Mouse (Mus musculus): ENCODE data around the gene Otop3. TPM values are rescaled to one million over a fixed set of nuclear protein-coding genes. Genes with fewer than 3 reads are reported as not detected.

Otop3 gene
- total RNA-seq, 2 experiments from 2014 or later: not detected

GRCm38 (mm10) chr11:115297214-115297826 is 37.2 kb upstream of the Otop3 start, which contains the start of gene Fads6:
Fads6 (minus strand) TSS chr11:115297663.
- H3K4me3 ChIP-seq: peak within 1 kb of the TSS; percentile 78
- intact Hi-C loops (cut with DNase I): no loop called here
- peak; percentile 54 for TF ChIP-seq CTCF (IDR thresholded peaks at IDR 0.05)
- peak; percentile 78 for DNase-seq
- peak within 1 kb of the TSS; percentile 79 for H3K27ac ChIP-seq

- Histone ChIP-seq H3K27ac (no peak overlapping the region), H3K4me3 (no peak overlapping the region)
- TF ChIP-seq CTCF (IDR thresholded peaks at IDR 0.05): no peak
- intact Hi-C loops (cut with DNase I): no loop called here
- DNase-seq: no peak
Observed at GRCm38 (mm10) chr11:115298160-115298559, 36.4 kb upstream of the Otop3 start.

- Histone ChIP-seq H3K27ac (no peak overlapping the region), H3K4me3 (no peak overlapping the region)
- intact Hi-C loops (cut with DNase I): no loop called here
- no peak for TF ChIP-seq CTCF (IDR thresholded peaks at IDR 0.05)
- no peak for DNase-seq
Observed at GRCm38 (mm10) chr11:115300745-115301144, 33.8 kb upstream of the Otop3 start.

- intact Hi-C loops (cut with DNase I): no loop called here
- DNase-seq: no peak
- no peak for TF ChIP-seq CTCF (IDR thresholded peaks at IDR 0.05)
- Histone ChIP-seq H3K4me3 (no peak overlapping the region), H3K27ac (no peak overlapping the region)
Observed at GRCm38 (mm10) chr11:115301351-115301750, 33.2 kb upstream of the Otop3 start.

GRCm38 (mm10) chr11:115303167-115303566 is 31.4 kb upstream of the Otop3 start:
- no peak for TF ChIP-seq CTCF (IDR thresholded peaks at IDR 0.05)
- intact Hi-C loops (cut with DNase I): no loop called here

GRCm38 (mm10) chr11:115306863-115307262 is 27.7 kb upstream of the Otop3 start, which contains the start of gene Otop2:
Otop2 (plus strand) TSS chr11:115307163.
- intact Hi-C loops (cut with DNase I): no loop called here
- H3K4me3 ChIP-seq: no peak within 1 kb of the TSS
- no peak within 1 kb of the TSS for H3K27ac ChIP-seq
- DNase-seq: peak; percentile 13
- no peak for TF ChIP-seq CTCF (IDR thresholded peaks at IDR 0.05)

More at GRCm38 (mm10) chr11:115303167-115303566, 31.4 kb upstream of the Otop3 start:
- DNase-seq: no peak
- Histone ChIP-seq H3K27ac (no peak overlapping the region), H3K4me3 (no peak overlapping the region)

GRCm38 (mm10) chr11:115308781-115309180 is 25.8 kb upstream of the Otop3 start:
- H3K4me3 ChIP-seq: no peak overlapping the region
- DNase-seq: no peak
- intact Hi-C loops (cut with DNase I): no loop called here
- no peak overlapping the region for H3K27ac ChIP-seq
- TF ChIP-seq CTCF (IDR thresholded peaks at IDR 0.05): no peak

GRCm38 (mm10) chr11:115314249-115314648 is 20.3 kb upstream of the Otop3 start:
- TF ChIP-seq CTCF (IDR thresholded peaks at IDR 0.05): peak; percentile 37; the same call in 1 of the 2 replicates
- H3K27ac ChIP-seq: no peak overlapping the region
- no peak for DNase-seq
- H3K4me3 ChIP-seq: no peak overlapping the region
- intact Hi-C loops (cut with DNase I): no loop called here

- intact Hi-C loops (cut with DNase I): no loop called here
- Histone ChIP-seq H3K4me3 (no peak overlapping the region), H3K27ac (no peak overlapping the region)
- peak; percentile 51 for DNase-seq
- no peak for TF ChIP-seq CTCF (IDR thresholded peaks at IDR 0.05)
Observed at GRCm38 (mm10) chr11:115317204-115317603, 17.3 kb upstream of the Otop3 start.

- Histone ChIP-seq H3K27ac (no peak overlapping the region), H3K4me3 (no peak overlapping the region)
- DNase-seq: peak; percentile 35
- TF ChIP-seq CTCF (IDR thresholded peaks at IDR 0.05): no peak
- intact Hi-C loops (cut with DNase I): no loop called here
Observed at GRCm38 (mm10) chr11:115318245-115319027, 16.1 kb upstream of the Otop3 start.

GRCm38 (mm10) chr11:115319704-115320383 is 14.7 kb upstream of the Otop3 start:
- Histone ChIP-seq H3K4me3 (peak overlapping the region; percentile 11; the same call in 1 of the 2 replicates), H3K27ac (peak overlapping the region; percentile 24)
- DNase-seq: peak; percentile 83
- TF ChIP-seq CTCF (IDR thresholded peaks at IDR 0.05): no peak
- intact Hi-C loops (cut with DNase I): no loop called here

- intact Hi-C loops (cut with DNase I): loop anchor here (1.0 kb wide), 1 partner anchor 32 kb away; no protein-coding TSS in a partner anchor
- peak within 1 kb of the TSS; percentile 31; the same call in 1 of the 2 replicates for H3K27ac ChIP-seq
- peak; percentile 88 for TF ChIP-seq CTCF (IDR thresholded peaks at IDR 0.05)
- peak within 1 kb of the TSS; percentile 56 for H3K4me3 ChIP-seq
- peak; percentile 74 for DNase-seq
Observed at GRCm38 (mm10) chr11:115321906-115322693, 12.4 kb upstream of the Otop3 start, which contains the start of gene Ush1g. Ush1g (minus strand) TSS chr11:115322041.
